Mouse (Mus musculus) midbrain, embryonic 16.5 days (tissue): ENCODE measurements around the gene Mettl17. TPM values are rescaled to one million over a fixed set of nuclear protein-coding genes. Genes with fewer than 3 reads are reported as not detected.

Source experiments
- ATAC-seq: fragments of 200-750 bp; cut with Nextera tagmentation; 2 replicates; pipeline ENCODE4 v1.8.0; 2017; ENCODE audit warnings: moderate TSS enrichment
- H3K27ac ChIP-seq: fragments of 300-500 bp; sonication (generic); 2 replicates; pipeline ENCODE4 v1.5.1; 2014; ENCODE audit warnings: mild to moderate bottlenecking, low read length, mixed read lengths
- H3K27me3 ChIP-seq: fragments of 300-500 bp; sonication (generic); 2 replicates; pipeline ENCODE4 v1.6.1; 2014; ENCODE audit warnings: low read depth, low read length, mixed read lengths; ENCODE audit not compliant: control insufficient read depth, insufficient read depth
- H3K36me3 ChIP-seq: fragments of 300-500 bp; sonication (generic); 2 replicates; pipeline ENCODE4 v1.6.1; 2014; ENCODE audit warnings: mild to moderate bottlenecking, low read length, moderate library complexity, mixed read lengths; ENCODE audit not compliant: control insufficient read depth, insufficient read depth
- H3K4me1 ChIP-seq: fragments of 300-500 bp; sonication (generic); 2 replicates; pipeline ENCODE4 v1.6.1; 2014; ENCODE audit warnings: mild to moderate bottlenecking, low read length, mixed read lengths; ENCODE audit not compliant: control insufficient read depth, insufficient read depth
- H3K4me2 ChIP-seq: fragments of 300-500 bp; sonication (generic); 2 replicates; pipeline ENCODE4 v1.6.1; 2014; ENCODE audit warnings: mild to moderate bottlenecking, low read length, mixed read lengths
- H3K4me3 ChIP-seq: fragments of 300-500 bp; sonication (generic); 2 replicates; pipeline ENCODE4 v1.5.1; 2014; ENCODE audit warnings: low read depth, mild to moderate bottlenecking, low read length, moderate library complexity, mixed read lengths
- H3K9ac ChIP-seq: fragments of 300-500 bp; sonication (generic); 2 replicates; pipeline ENCODE4 v1.6.1; 2014; ENCODE audit warnings: low read depth, low read length, mixed read lengths
- H3K9me3 ChIP-seq: fragments of 300-500 bp; sonication (generic); replicated peaks from 2 replicates; pipeline ENCODE4 v1.6.1; 2014; ENCODE audit warnings: mild to moderate bottlenecking, low read length, mixed read lengths; ENCODE audit not compliant: control insufficient read depth, poor library complexity, severe bottlenecking
- WGBS: fragments of 180-500 bp; shearing (Covaris S2); extraction: QIAGEN DNeasy Blood & Tissue Kit; methylation state at CpG from one replicate; pipeline ENCODE4 v1.1.7; 2014; 5-methylcytosine and 5-hydroxymethylcytosine counted together
- polyA plus RNA-seq: library from polyadenylated mRNA; unstranded; fragments of >200 nt; fragmentation: Nextera tagmentation; extraction: Ambion mirVana; gene quantifications from 2 replicates; pipeline ENCODE4 v1.2.1, GENCODE M21; 2015

Mettl17 gene
- polyA plus RNA-seq, 1 experiment from 2014 or later, result 92.0 TPM

DNA sequence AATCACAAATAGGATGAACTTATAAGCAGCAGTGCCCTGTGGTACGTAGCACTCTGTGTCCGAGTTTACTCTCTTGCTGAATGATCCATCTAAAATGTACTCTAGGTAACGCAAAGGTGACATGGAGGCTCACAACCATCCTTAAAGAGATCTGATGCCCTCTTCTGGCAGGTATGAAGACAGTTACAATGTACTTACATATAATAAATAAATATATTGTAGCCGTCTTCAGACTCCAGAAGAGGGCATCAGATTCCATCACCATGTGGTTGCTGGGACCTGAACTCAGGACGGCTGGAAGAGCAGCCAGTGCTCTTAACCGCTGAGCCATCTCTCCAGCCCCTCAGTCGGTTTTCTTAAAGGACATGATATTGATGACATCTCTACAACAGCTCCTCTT, 20.1 kb downstream of the Mettl17 start:
- H3K36me3 ChIP-seq, result no peaks in the 10 kb centered on the region
- no peaks in the 10 kb centered on the region for H3K4me1 ChIP-seq
- ATAC-seq, result no peak
- WGBS, result 70% methylated on average over 7 of the region's 7 CpGs
- H3K4me3 ChIP-seq, result no peak overlapping the region
- H3K9me3 ChIP-seq, result no peaks in the 10 kb centered on the region
- no peak overlapping the region for H3K9ac ChIP-seq
- H3K27ac ChIP-seq, result no peak overlapping the region
- no peak overlapping the region for H3K4me2 ChIP-seq
- H3K27me3 ChIP-seq, result no peaks in the 10 kb centered on the region

- Histone ChIP-seq H3K27ac (no peak overlapping the region), H3K27me3 (no peaks in the 10 kb centered on the region), H3K36me3 (no peaks in the 10 kb centered on the region; the same call in 1 of the 2 replicates), H3K4me2 (no peak overlapping the region), H3K9ac (no peak overlapping the region), H3K4me3 (no peak overlapping the region), H3K9me3 (no peaks in the 10 kb centered on the region), H3K4me1 (no peaks in the 10 kb centered on the region)
- WGBS, result 94% methylated on average over 11 of the region's 11 CpGs
- ATAC-seq, result no peak
These were observed 21.5 kb downstream of the Mettl17 start for GRCm38 (mm10) chr14:51906102-51906501.

- H3K4me2 ChIP-seq, result peak overlapping the region; percentile 97; the same call in 1 of the 2 replicates
- H3K27me3 ChIP-seq, result no peaks in the 10 kb centered on the region
- H3K36me3 ChIP-seq, result no peaks in the 10 kb centered on the region; the same call in 1 of the 2 replicates
- ATAC-seq, result no peak
- 82% methylated on average over 10 of the region's 10 CpGs for whole genome bisulfite sequencing
- H3K9ac ChIP-seq, result no peak overlapping the region
- no peaks in the 10 kb centered on the region for H3K9me3 ChIP-seq
- H3K4me3 ChIP-seq, result peak overlapping the region; percentile 14
- H3K4me1 ChIP-seq, result peaks cover 7% of the 10 kb centered on the region; the same call in 1 of the 2 replicates
- no peak overlapping the region for H3K27ac ChIP-seq
These were observed 26.7 kb downstream of the Mettl17 start for GRCm38 (mm10) chr14:51911301-51911700.

GRCm38 (mm10) chr14:51912391-51913061, 27.9 kb downstream of the Mettl17 start:
- Histone ChIP-seq H3K9me3 (no peaks in the 10 kb centered on the region), H3K36me3 (no peaks in the 10 kb centered on the region; the same call in 1 of the 2 replicates), H3K4me1 (peaks cover 7% of the 10 kb centered on the region; the same call in 1 of the 2 replicates), H3K4me2 (peak overlapping the region; percentile 97), H3K4me3 (peak overlapping the region; percentile 67), H3K9ac (peak overlapping the region; percentile 79), H3K27ac (peak overlapping the region; percentile 75), H3K27me3 (no peaks in the 10 kb centered on the region)
- peak; percentile 44 for ATAC-seq
- 11% methylated on average over 14 of the region's 14 CpGs for WGBS

DNA sequence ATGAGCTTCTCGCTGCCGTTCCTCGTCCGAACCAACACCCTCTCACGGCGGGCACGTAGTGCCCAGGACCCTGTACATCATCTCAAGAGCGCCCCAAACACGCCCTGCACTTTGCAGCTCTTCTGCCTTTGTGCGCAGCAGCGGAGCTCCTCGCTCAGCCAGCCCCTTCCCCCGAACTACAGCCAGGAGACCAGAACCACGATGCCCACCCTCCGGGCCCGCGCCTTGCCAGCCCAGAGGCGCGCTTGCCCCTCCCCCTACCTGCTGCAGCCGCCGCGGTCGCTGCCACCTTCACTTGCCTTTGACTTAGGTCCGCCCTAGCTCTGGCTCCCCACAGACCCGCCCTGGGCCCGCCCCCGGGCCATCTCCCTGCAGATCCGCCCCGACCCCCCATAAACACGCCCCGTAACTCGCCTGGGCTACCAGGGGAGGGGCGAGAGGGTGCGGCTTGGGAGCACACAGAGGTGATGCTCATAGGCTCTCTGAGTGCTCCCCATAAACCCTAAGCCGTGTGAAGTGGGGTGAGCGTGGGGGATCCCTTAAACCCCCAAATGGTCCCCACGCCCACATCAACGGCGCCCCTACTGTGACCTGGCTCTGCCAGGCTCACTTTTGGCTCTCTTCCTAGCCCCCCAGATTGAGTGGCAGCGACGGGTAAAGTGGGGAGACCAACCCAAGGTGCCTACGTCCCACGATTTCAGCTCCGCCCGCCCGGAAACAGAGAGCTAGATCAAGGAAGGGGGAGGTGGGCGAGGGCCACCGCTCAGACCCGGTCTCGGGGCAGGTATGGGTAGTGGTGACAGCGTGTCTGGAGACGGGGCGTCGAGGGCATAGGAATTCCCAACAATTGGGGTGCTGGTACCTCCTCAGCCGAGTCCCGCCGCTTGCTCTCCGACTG, 28.7 kb downstream of the Mettl17 start:
- Histone ChIP-seq H3K4me2 (peak overlapping the region; percentile 97), H3K4me1 (peaks cover 7% of the 10 kb centered on the region; the same call in 1 of the 2 replicates), H3K27me3 (no peaks in the 10 kb centered on the region), H3K9me3 (no peaks in the 10 kb centered on the region), H3K27ac (peak overlapping the region; percentile 75), H3K4me3 (peak overlapping the region; percentile 67), H3K36me3 (no peaks in the 10 kb centered on the region; the same call in 1 of the 2 replicates), H3K9ac (peak overlapping the region; percentile 79)
- WGBS, result under 1% methylated on average over 57 of the region's 58 CpGs
- peak; percentile 77 for ATAC-seq

GRCm38 (mm10) chr14:51913960-51914762, 29.5 kb downstream of the Mettl17 start, which contains the start of gene Ndrg2:
Gene Ndrg2 (minus strand): TSS chr14:51914158.
- peak; percentile 73 for ATAC-seq
- Histone ChIP-seq H3K9me3 (no peaks in the 10 kb centered on the region), H3K4me3 (peak within 1 kb of the TSS; percentile 67), H3K4me1 (peaks cover 7% of the 10 kb centered on the region; the same call in 1 of the 2 replicates), H3K27ac (peak within 1 kb of the TSS; percentile 75), H3K36me3 (no peaks in the 10 kb centered on the region; the same call in 1 of the 2 replicates), H3K27me3 (no peaks in the 10 kb centered on the region), H3K4me2 (peak within 1 kb of the TSS; percentile 97), H3K9ac (peak within 1 kb of the TSS; percentile 79)
- WGBS, result under 1% methylated on average over 21 of the region's 23 CpGs

GRCm38 (mm10) chr14:51915030-51915429, 30.4 kb downstream of the Mettl17 start:
- 18% methylated on average over 3 of the region's 3 CpGs for WGBS
- H3K4me3 ChIP-seq, result no peak overlapping the region
- H3K9me3 ChIP-seq, result no peaks in the 10 kb centered on the region

DNA sequence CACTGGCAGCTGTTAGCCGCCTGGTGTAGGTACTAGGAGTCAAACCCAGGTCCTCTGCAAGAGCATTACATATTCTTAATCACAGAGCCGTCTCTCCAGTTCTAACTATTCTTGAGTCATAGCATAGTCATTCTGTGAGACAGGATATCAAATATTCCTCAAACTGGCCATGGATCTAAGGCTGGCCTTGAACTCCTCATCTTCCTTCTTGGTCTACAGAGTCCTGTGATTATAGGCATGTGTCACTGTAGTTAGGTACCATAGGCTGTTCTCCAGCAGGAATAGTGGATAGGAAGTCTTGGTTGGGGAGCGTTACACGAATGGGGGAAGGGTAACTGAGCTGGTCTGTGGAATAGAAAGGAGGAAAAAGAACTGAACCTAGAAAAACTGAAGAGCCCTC, 31.9 kb downstream of the Mettl17 start:
- 87% methylated on average over 4 of the region's 4 CpGs for WGBS
- Histone ChIP-seq H3K4me3 (no peak overlapping the region), H3K27me3 (no peaks in the 10 kb centered on the region), H3K36me3 (no peaks in the 10 kb centered on the region), H3K4me1 (peaks cover 7% of the 10 kb centered on the region; the same call in 1 of the 2 replicates), H3K27ac (no peak overlapping the region), H3K4me2 (no peak overlapping the region), H3K9ac (no peak overlapping the region), H3K9me3 (no peaks in the 10 kb centered on the region)
- ATAC-seq, result no peak

More at GRCm38 (mm10) chr14:51915030-51915429, 30.4 kb downstream of the Mettl17 start:
- Histone ChIP-seq H3K36me3 (no peaks in the 10 kb centered on the region; the same call in 1 of the 2 replicates), H3K27me3 (no peaks in the 10 kb centered on the region), H3K4me1 (peaks cover 7% of the 10 kb centered on the region; the same call in 1 of the 2 replicates), H3K9ac (no peak overlapping the region), H3K27ac (peak overlapping the region; percentile 68), H3K4me2 (no peak overlapping the region)
- ATAC-seq, result no peak
